Mouse (Mus musculus) CH12.LX (cell line): ENCODE measurements around the gene Prkcsh.

Source experiments
- MEF2A ChIP-seq: IDR thresholded peaks from 2 replicates; pipeline ENCODE4 v1.6.1; 2014; ENCODE audit warnings: low read depth, mild to moderate bottlenecking, inconsistent platforms, low read length, improper control_type of control experiment, borderline replicate concordance
- MYC ChIP-seq: IDR thresholded peaks from 2 replicates; pipeline ENCODE4 v1.6.1; 2011; ENCODE audit warnings: low read depth, mild to moderate bottlenecking, improper control_type of control experiment, low read length

GRCm38 (mm10) chr9:21983911-21984310 lies 18.7 kb upstream of the Prkcsh start:
- TF ChIP-seq MYC (no peak), MEF2A (no peak)
